Mouse (Mus musculus): ENCODE measurements around the gene Tmem245. TPM values are rescaled to one million over a fixed set of nuclear protein-coding genes. Genes with fewer than 3 reads are reported as not detected.

The Tmem245 gene
- polyA plus RNA-seq, 1 experiment from 2014 or later, result 9.2 TPM

DNA sequence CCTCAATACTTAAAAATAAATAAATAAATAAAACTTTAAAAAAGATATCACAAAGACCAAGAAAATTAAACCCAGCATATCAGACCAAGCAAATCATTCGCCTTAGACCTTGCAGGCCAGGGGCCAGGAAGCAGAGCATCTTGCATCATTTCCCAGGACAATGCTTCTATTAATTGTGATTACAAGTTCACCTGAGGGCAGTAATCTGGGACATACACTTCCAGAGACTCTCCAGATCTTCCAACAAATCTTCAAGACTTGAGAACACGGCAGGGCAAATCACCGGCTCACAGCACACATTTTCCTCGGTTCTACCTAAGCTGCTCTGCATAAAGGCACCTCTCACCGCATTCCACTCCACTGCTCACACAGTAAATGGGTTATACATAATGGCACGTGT lies 99.2 kb downstream of the Tmem245 start:
- Histone ChIP-seq H3K36me3 (ENCODE audit: control insufficient read depth, insufficient read depth, low read length) (peaks cover 17% of the 10 kb centered on the region), H3K27ac (replicated peaks; ENCODE audit: low read depth, low read length) (no peak overlapping the region), H3K9ac (replicated peaks; ENCODE audit: low read length) (no peak overlapping the region), H3K4me2 (ENCODE audit: low read length) (no peak overlapping the region), H3K4me1 (ENCODE audit: control insufficient read depth, insufficient read depth, low read length) (no peaks in the 10 kb centered on the region), H3K4me3 (replicated peaks; ENCODE audit: low read depth, low read length) (no peak overlapping the region), H3K9me3 (ENCODE audit: control insufficient read depth, low read length) (no peaks in the 10 kb centered on the region), H3K27me3 (ENCODE audit: control insufficient read depth, insufficient read depth, low read length) (no peaks in the 10 kb centered on the region)
- ATAC-seq (ENCODE audit: low FRiP score, low TSS enrichment), result no peak
- 89% methylated on average over 6 of the region's 6 CpGs for WGBS
- DNase-seq, result no peak

DNA sequence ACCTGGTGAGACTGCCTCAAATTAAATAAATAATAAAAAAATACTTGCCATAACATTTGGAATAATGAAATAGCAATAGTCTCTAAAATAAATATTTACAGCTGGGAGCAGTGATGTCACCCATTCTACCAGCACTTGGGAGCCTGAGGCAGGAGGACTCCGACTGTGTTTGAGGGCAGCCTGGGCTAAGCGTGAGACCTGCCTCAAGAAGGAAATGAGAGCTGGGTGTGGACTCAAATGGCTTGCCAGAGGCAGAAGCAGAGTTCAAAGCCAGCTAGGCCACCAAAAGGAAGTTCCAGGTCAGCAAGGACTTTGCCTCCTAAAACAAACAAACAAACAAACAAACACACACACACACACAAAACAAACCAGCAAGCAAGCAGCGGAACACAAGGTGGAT lies 99.8 kb downstream of the Tmem245 start:
- no peak overlapping the region for H3K27ac ChIP-seq (replicated peaks; ENCODE audit: low read depth, low read length)
- H3K9ac ChIP-seq (replicated peaks; ENCODE audit: low read length), result no peak overlapping the region
- H3K36me3 ChIP-seq (ENCODE audit: control insufficient read depth, insufficient read depth, low read length), result peaks cover 17% of the 10 kb centered on the region
- H3K27me3 ChIP-seq (ENCODE audit: control insufficient read depth, insufficient read depth, low read length), result no peaks in the 10 kb centered on the region
- H3K4me2 ChIP-seq (ENCODE audit: low read length), result no peak overlapping the region
- DNase-seq (no peak), ATAC-seq (ENCODE audit: low FRiP score, low TSS enrichment) (no peak)
- WGBS, result 93% methylated on average over 3 of the region's 3 CpGs
- no peaks in the 10 kb centered on the region for H3K4me1 ChIP-seq (ENCODE audit: control insufficient read depth, insufficient read depth, low read length)
- H3K4me3 ChIP-seq (replicated peaks; ENCODE audit: low read depth, low read length), result no peak overlapping the region
- H3K9me3 ChIP-seq (ENCODE audit: control insufficient read depth, low read length), result no peaks in the 10 kb centered on the region

DNA sequence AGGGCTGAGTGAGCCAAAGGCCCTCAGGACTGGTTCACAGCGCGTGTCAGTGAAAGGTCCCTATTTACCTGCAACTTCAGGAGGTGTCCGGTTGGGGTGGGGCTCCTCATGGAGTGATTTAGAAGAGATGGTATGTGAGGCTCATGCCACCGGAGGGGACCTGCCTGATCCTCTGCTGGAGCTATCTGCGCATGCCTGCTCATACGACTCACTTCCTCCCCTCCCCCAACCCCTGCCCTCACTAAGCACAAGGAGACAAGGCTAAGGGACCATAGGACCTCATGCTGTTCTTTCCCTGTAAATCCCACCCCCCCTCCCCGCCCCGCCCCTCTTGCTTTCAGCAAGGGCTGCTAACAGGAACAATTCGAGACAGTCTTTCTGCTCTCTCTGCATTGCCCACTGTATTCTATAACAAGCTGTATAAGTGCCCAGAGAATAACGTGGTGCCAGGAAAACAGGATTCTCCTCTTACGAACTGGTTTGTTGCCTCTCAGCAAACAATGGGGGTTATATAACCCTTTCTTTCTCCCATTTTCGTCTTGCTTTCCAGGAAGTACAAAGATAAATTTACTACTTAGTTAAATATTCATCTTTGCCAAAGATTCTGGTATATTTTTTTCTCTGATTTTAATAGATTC lies 101.2 kb downstream of the Tmem245 start:
- no peak overlapping the region for H3K27ac ChIP-seq (replicated peaks; ENCODE audit: low read depth, low read length)
- H3K4me3 ChIP-seq (replicated peaks; ENCODE audit: low read depth, low read length), result no peak overlapping the region
- H3K27me3 ChIP-seq (ENCODE audit: control insufficient read depth, insufficient read depth, low read length), result no peaks in the 10 kb centered on the region
- no peaks in the 10 kb centered on the region for H3K4me1 ChIP-seq (ENCODE audit: control insufficient read depth, insufficient read depth, low read length)
- no peaks in the 10 kb centered on the region for H3K9me3 ChIP-seq (ENCODE audit: control insufficient read depth, low read length)
- H3K4me2 ChIP-seq (ENCODE audit: low read length), result no peak overlapping the region
- no peak for DNase-seq
- WGBS, result 55% methylated on average over 12 of the region's 12 CpGs
- H3K9ac ChIP-seq (replicated peaks; ENCODE audit: low read length), result no peak overlapping the region
- H3K36me3 ChIP-seq (ENCODE audit: control insufficient read depth, insufficient read depth, low read length), result peaks cover 26% of the 10 kb centered on the region
- no peak for ATAC-seq (ENCODE audit: low FRiP score, low TSS enrichment)

DNA sequence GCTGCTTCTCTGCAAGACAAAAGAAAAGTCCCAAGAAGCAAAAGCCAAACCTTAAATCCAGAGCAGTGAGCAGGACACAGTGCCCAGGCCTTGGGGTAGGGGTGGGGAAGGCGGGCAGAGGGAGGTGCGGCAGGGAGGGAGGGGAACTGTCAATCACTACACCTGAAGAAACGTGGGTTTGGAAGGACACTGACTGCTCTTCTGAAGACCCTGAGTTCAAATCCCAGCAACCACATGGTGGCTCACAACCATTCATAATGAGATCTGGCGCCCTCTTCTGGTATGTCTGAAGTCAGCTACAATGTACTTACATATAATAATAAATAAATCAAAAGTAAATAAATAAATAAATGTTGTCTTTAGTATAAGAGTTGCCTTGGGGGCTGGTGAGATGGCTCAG lies 102.3 kb downstream of the Tmem245 start:
- no peaks in the 10 kb centered on the region for H3K9me3 ChIP-seq (ENCODE audit: control insufficient read depth, low read length)
- ATAC-seq (ENCODE audit: low FRiP score, low TSS enrichment) (no peak), DNase-seq (no peak)
- H3K36me3 ChIP-seq (ENCODE audit: control insufficient read depth, insufficient read depth, low read length), result peaks cover 33% of the 10 kb centered on the region
- no peak overlapping the region for H3K4me2 ChIP-seq (ENCODE audit: low read length)
- H3K9ac ChIP-seq (replicated peaks; ENCODE audit: low read length), result no peak overlapping the region
- WGBS, result 91% methylated on average over 4 of the region's 4 CpGs
- no peaks in the 10 kb centered on the region for H3K4me1 ChIP-seq (ENCODE audit: control insufficient read depth, insufficient read depth, low read length)
- no peaks in the 10 kb centered on the region for H3K27me3 ChIP-seq (ENCODE audit: control insufficient read depth, insufficient read depth, low read length)
- H3K4me3 ChIP-seq (replicated peaks; ENCODE audit: low read depth, low read length), result no peak overlapping the region
- H3K27ac ChIP-seq (replicated peaks; ENCODE audit: low read depth, low read length), result no peak overlapping the region

DNA sequence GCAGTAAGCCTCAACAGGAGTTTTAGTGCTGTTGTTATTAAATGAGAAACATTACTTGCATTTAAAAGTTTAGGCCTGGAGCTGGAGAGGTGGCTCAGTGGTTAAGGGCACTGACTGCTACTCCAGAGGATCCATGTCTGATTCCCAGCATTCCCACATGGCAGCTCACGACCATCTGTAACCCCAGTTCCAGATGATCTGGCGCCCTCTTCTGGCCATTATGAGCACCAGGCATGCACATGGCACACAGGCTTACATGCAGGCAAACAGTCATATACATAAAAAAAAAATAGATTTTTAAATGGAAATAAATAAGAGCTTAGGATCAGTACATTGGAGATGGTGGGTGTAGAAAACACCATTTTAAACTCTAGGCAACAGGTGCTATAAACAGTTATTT lies 103.3 kb downstream of the Tmem245 start:
- WGBS, result 95% methylated on average over 2 of the region's 2 CpGs
- ATAC-seq (ENCODE audit: low FRiP score, low TSS enrichment), result no peak
- Histone ChIP-seq H3K27ac (replicated peaks; ENCODE audit: low read depth, low read length) (no peak overlapping the region), H3K9me3 (ENCODE audit: control insufficient read depth, low read length) (no peaks in the 10 kb centered on the region), H3K9ac (replicated peaks; ENCODE audit: low read length) (no peak overlapping the region), H3K4me2 (ENCODE audit: low read length) (no peak overlapping the region), H3K27me3 (ENCODE audit: control insufficient read depth, insufficient read depth, low read length) (no peaks in the 10 kb centered on the region), H3K4me1 (ENCODE audit: control insufficient read depth, insufficient read depth, low read length) (no peaks in the 10 kb centered on the region), H3K36me3 (ENCODE audit: control insufficient read depth, insufficient read depth, low read length) (peaks cover 36% of the 10 kb centered on the region), H3K4me3 (replicated peaks; ENCODE audit: low read depth, low read length) (no peak overlapping the region)
- no peak for DNase-seq

DNA sequence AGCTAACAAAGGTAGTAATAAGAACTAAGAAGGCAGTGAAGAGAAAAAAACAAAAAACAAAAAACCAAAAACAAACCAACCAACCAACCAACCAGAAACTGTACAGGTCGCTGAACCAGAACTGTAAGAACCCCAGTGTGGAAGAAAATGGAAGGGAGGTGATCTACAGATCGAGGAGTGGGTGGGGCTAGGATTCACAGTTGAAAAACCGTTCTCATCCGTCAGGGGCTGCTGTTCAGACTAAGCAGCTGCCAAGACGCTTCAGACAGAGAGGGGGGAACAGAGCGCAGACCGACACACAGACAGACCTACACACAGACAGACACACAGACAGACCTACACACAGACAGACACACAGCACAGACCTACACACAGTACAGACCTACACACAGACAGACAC lies 104.7 kb downstream of the Tmem245 start:
- ATAC-seq (ENCODE audit: low FRiP score, low TSS enrichment) (no peak), DNase-seq (no peak)
- Histone ChIP-seq H3K27ac (replicated peaks; ENCODE audit: low read depth, low read length) (no peak overlapping the region), H3K4me3 (replicated peaks; ENCODE audit: low read depth, low read length) (no peak overlapping the region), H3K36me3 (ENCODE audit: control insufficient read depth, insufficient read depth, low read length) (peaks cover 49% of the 10 kb centered on the region), H3K9me3 (ENCODE audit: control insufficient read depth, low read length) (no peaks in the 10 kb centered on the region), H3K4me1 (ENCODE audit: control insufficient read depth, insufficient read depth, low read length) (no peaks in the 10 kb centered on the region), H3K4me2 (ENCODE audit: low read length) (no peak overlapping the region), H3K9ac (replicated peaks; ENCODE audit: low read length) (no peak overlapping the region), H3K27me3 (ENCODE audit: control insufficient read depth, insufficient read depth, low read length) (no peaks in the 10 kb centered on the region)
- WGBS, result 74% methylated on average over 7 of the region's 7 CpGs

DNA sequence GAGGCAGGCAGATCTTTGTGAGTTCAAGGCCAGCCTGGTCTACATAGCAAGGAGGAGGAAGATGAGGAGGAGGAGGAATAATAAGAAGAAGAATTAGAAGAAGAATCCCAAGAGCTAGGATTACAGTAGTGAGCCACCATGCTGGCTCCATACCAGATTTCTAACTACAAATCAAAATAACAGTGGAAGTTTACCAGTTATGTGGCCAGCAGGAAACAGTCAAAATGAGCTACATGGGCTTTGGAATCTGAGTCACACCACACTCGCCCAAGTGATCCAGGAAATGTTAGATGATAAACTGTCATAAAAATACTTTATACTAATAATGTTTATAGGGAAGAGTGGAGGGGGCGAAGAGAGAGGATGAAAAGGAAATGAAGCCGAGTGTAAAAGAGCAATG lies 106.9 kb downstream of the Tmem245 start:
- no peak overlapping the region for H3K27ac ChIP-seq (replicated peaks; ENCODE audit: low read depth, low read length)
- H3K9me3 ChIP-seq (ENCODE audit: control insufficient read depth, low read length), result no peaks in the 10 kb centered on the region
- H3K36me3 ChIP-seq (ENCODE audit: control insufficient read depth, insufficient read depth, low read length), result peaks cover 56% of the 10 kb centered on the region
- no peak for DNase-seq
- no peaks in the 10 kb centered on the region for H3K27me3 ChIP-seq (ENCODE audit: control insufficient read depth, insufficient read depth, low read length)
- no peaks in the 10 kb centered on the region for H3K4me1 ChIP-seq (ENCODE audit: control insufficient read depth, insufficient read depth, low read length)
- no peak for ATAC-seq (ENCODE audit: low FRiP score, low TSS enrichment)
- H3K4me2 ChIP-seq (ENCODE audit: low read length), result no peak overlapping the region
- no peak overlapping the region for H3K9ac ChIP-seq (replicated peaks; ENCODE audit: low read length)
- no peak overlapping the region for H3K4me3 ChIP-seq (replicated peaks; ENCODE audit: low read depth, low read length)
- WGBS, result 97% methylated on average over 3 of the region's 3 CpGs

DNA sequence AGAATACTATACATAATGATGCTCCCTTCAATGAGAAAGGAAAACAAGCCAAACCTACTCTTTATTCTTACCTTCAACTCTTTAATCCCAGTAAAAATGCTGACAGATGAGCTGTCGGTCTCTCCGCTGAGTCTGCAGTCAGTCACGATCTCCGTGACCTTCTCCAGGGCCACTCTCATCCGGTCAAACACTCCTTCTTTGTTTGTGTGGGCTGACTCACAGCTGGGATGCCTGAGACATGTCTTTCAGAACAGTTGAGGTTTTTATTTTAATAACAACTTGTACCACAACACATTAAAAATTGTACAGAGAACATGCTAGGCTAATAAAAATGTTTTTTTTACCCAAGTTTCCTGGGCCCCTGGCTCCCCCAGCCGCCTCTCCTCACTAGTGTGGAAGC lies 109.6 kb downstream of the Tmem245 start:
- WGBS, result 90% methylated on average over 6 of the region's 6 CpGs
- no peaks in the 10 kb centered on the region for H3K9me3 ChIP-seq (ENCODE audit: control insufficient read depth, low read length)
- no peaks in the 10 kb centered on the region for H3K27me3 ChIP-seq (ENCODE audit: control insufficient read depth, insufficient read depth, low read length)
- H3K36me3 ChIP-seq (ENCODE audit: control insufficient read depth, insufficient read depth, low read length), result peaks cover 71% of the 10 kb centered on the region
- H3K27ac ChIP-seq (replicated peaks; ENCODE audit: low read depth, low read length), result no peak overlapping the region
- no peak overlapping the region for H3K4me3 ChIP-seq (replicated peaks; ENCODE audit: low read depth, low read length)
- ATAC-seq (ENCODE audit: low FRiP score, low TSS enrichment) (no peak), DNase-seq (no peak)
- H3K9ac ChIP-seq (replicated peaks; ENCODE audit: low read length), result no peak overlapping the region
- H3K4me2 ChIP-seq (ENCODE audit: low read length), result no peak overlapping the region
- no peaks in the 10 kb centered on the region for H3K4me1 ChIP-seq (ENCODE audit: control insufficient read depth, insufficient read depth, low read length)

DNA sequence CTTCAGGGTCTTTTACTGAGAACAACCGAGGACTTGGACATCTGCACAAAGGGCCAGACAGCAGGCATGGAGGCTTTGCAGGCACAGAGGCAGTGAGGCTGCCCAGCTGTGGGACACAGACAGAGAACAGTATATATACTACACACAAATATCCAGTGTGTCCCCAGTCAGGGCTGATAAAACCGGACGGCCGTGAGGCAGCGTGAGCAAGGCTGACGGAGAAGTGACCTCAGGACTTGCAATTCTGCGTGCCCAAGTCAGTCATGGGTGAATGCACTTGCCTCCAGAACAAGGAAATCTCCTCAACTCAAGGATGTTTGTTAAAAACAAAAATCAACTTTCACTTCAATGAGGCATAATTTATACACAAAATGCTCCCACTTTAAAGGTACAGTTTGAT lies 115.2 kb downstream of the Tmem245 start:
- Histone ChIP-seq H3K9me3 (ENCODE audit: control insufficient read depth, low read length) (no peaks in the 10 kb centered on the region), H3K4me1 (ENCODE audit: control insufficient read depth, insufficient read depth, low read length) (no peaks in the 10 kb centered on the region), H3K4me3 (replicated peaks; ENCODE audit: low read depth, low read length) (no peak overlapping the region), H3K4me2 (ENCODE audit: low read length) (no peak overlapping the region), H3K36me3 (ENCODE audit: control insufficient read depth, insufficient read depth, low read length) (peaks cover 78% of the 10 kb centered on the region), H3K9ac (replicated peaks; ENCODE audit: low read length) (no peak overlapping the region), H3K27ac (replicated peaks; ENCODE audit: low read depth, low read length) (no peak overlapping the region), H3K27me3 (ENCODE audit: control insufficient read depth, insufficient read depth, low read length) (no peaks in the 10 kb centered on the region)
- no peak for ATAC-seq (ENCODE audit: low FRiP score, low TSS enrichment)
- no peak for DNase-seq
- WGBS, result 85% methylated on average over 7 of the region's 7 CpGs
